Mouse (Mus musculus): ENCODE results near the gene Rint1. TPM values are rescaled to one million over a fixed set of nuclear protein-coding genes. Genes with fewer than 3 reads are reported as not detected.

The Rint1 gene
- 14.5 TPM for polyA plus RNA-seq (2015; fragmentation: Illumina TruSeq; extraction: RNeasy Lipid Tissue Mini Kit (QIAGEN cat#74804); ENCODE audit: insufficient read depth, low read depth, low replicate concordance)

DNA sequence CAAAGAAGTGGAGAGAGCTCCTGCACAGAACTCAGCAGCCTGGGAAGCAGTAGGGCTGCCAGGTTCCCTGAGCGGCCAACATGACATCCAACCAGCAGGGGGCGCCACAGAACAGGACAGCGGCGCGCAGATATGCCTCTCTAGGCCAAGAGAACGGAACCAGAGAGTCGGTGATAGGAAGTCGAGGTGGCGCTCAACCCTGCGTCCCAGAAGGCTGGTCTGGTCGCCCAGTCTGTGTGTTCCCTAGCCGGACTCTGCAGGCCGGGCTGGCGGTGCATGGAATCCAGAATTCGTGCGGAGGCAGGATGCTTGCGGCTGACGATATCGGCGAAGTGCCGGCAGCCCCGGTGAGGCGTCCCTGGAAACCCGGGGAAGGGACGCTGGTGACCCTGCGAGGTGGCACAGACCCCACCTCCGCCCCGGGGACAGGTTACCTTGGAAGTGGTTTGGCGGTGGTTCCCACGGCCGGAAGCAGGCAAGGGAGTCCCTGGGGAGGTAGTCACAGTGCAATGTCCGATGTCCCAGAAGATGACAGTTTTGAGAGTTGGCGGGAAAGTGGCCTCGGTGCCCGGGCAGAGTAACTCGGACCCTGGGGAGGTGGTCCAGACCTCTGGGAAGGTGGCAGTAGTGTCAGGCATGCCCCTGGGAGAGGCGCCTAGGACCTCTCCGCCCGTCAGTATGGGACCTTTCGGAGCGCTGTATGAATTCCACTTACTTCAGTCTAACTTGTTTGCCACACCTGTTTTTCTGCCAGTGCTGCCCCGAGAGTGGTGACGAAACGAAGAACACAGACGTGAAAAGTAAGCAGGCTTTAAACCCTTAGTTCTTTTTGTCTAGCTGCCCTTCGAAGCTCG is at the start of gene Rint1:
Gene Rint1, plus strand, starts transcription at position 176 of the 854 bp plus-strand sequence.

DNA sequence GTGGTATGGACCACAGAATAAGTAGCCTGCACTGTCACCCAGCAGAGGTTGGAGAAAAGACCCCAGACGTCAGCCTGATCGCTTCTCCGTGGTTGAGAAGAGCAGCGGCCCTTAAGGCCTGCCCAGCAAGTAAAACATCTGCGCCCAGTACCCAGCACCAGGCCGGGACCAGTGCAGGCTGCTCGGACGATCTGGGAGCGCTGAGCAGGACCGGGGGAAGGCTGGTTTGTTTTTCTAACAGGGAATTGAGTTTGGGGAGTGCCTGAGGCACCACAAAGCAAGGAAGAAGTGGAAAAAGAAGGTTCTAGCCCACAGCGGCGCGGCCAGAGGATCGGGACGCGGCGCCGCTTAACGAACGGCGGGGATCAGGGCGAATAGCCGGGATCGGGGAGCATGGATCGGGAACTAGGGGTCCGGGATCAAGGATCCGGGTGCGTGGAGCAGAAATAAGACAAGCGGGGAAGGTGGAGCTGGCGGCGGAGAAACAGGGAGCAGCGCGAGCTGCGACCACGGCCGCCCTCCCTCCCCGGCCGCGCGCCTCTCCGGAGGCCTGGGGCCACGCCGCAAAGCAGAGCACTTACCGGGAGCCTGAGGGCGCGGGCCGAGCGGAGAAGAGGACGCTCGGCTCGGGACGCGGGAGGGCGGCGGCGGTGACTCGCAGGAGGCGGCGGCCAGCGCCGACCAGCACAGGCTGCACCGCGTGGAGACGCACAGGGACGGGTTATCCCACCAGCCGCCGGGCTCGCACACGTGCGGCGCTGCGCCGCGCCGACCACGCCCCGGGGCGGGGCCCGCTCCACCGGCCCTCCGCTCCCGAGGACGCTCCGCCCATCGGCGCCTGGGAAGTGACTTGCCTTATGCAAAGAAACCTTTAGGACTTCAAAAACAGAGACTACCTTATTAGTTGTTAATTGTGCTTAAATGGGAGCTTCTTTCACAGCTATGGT is 4.3 kb upstream of the Rint1 start, which contains the start of gene Pus7:
Gene Pus7, minus strand, starts transcription at position 781 of the 947 bp plus-strand sequence.

DNA sequence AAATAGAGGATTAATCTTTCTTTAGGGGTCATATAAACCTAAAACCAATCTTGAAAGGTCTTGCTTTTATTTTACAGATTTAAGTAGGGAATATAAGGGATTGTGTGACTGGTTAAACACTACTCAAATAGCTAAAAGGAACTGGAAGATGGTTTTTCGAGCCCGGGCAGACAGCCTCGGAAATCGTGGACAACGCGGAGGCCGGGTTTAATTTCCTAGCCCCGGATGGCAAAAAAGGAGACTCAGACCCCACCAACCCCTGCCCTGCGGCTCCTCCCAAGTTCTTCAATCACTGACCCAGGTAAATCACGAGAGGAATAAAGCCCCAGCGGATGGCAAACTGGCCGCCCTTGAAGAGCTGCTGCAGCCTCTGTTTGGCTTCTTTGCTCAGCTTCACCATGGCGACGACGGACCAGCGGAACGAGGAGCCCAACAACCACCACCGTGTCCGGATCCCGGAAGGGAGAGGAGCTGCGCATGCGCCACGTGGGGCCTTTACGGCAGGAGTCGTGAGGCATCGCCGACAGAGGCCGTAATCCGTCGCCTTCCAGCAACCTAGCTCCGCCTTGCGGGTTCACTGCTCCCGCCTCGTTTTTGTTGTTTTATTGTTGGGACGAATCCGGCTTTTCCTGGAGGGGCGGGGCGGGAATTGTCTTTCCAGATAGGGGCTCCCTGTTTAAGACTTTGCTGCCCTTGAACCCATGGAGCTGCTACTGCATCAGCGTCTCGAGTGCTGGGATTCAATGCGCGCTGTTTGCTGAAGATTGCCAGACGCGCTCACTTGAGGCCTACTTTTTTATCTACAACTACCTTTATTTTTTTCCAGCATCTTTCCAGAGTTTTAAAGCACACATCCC is 56.4 kb downstream of the Rint1 start, which contains the start of gene Tomm7:
Gene Tomm7, minus strand, starts transcription at position 488 of the 857 bp plus-strand sequence.

Other genes with a start within 250 kb of the Rint1 start
- gene Srpk2, start 103.1 kb upstream of the Rint1 start, polyA plus RNA-seq (2015; fragmentation: Illumina TruSeq; extraction: RNeasy Lipid Tissue Mini Kit (QIAGEN cat#74804); ENCODE audit: insufficient read depth, low read depth, low replicate concordance) = 6.8 TPM
- 6.1 TPM for gene Pus7, start 4.0 kb upstream of the Rint1 start, polyA plus RNA-seq (2015; fragmentation: Illumina TruSeq; extraction: RNeasy Lipid Tissue Mini Kit (QIAGEN cat#74804); ENCODE audit: insufficient read depth, low read depth, low replicate concordance)
- gene Tomm7, start 56.5 kb downstream of the Rint1 start, polyA plus RNA-seq (2015; fragmentation: Illumina TruSeq; extraction: RNeasy Lipid Tissue Mini Kit (QIAGEN cat#74804); ENCODE audit: insufficient read depth, low read depth, low replicate concordance) = 24.0 TPM
- gene Fam126a, start 243.0 kb downstream of the Rint1 start, polyA plus RNA-seq (2015; fragmentation: Illumina TruSeq; extraction: RNeasy Lipid Tissue Mini Kit (QIAGEN cat#74804); ENCODE audit: insufficient read depth, low read depth, low replicate concordance) = 2.8 TPM